Mouse (Mus musculus) erythroblast, embryonic 14.5 days (primary cell): ENCODE data around the gene Sigmar1.

Experiments
- GATA1 ChIP-seq: IDR thresholded peaks from 2 replicates; pipeline ENCODE4 v1.6.1; 2012; ENCODE audit warnings: low read length, inconsistent platforms, mixed read lengths
- TAL1 ChIP-seq: IDR thresholded peaks from 3 replicates; pipeline ENCODE4 v1.6.1; 2012; ENCODE audit warnings: low read length, inconsistent platforms, mixed read lengths

- TF ChIP-seq TAL1: no peak
- no peak for TF ChIP-seq GATA1
These were observed 16.7 kb downstream of the Sigmar1 start for GRCm38 (mm10) chr4:41739260-41739659.
